Mouse (Mus musculus) spleen, adult 18-20 months (tissue): ENCODE measurements at regions not wholly inside any gene's neighbourhood (a gene's known extent, or its start where the extent isn't known, plus 50 kb on each side); places are given as distances from the start of the nearest gene placed in this dataset.

Experiments
- DNase-seq, 2 experiments: peaks; one replicate each; pipeline ENCODE4 v3.0.0; 2022; ENCODE audit warnings: mixed read lengths in 2 of 2

GRCm38 (mm10) chr6:117118081-117118480 lies 50.3 kb upstream of the Cxcl12 start:
- DNase-seq = no peak
